Mouse (Mus musculus) CH12.LX (cell line): ENCODE data around the gene Rps3. TPM values are rescaled to one million over a fixed set of nuclear protein-coding genes. Genes with fewer than 3 reads are reported as not detected.

Experiments
- DNase-seq: peaks from one replicate; pipeline ENCODE4 v3.0.0-alpha.2; 2013; ENCODE audit errors: extremely low read depth
- H3K27ac ChIP-seq: 2 replicates; pipeline ENCODE4 v1.5.1; 2012; ENCODE audit warnings: low read depth, mild to moderate bottlenecking, control low read depth, moderate library complexity; ENCODE audit not compliant: insufficient read depth
- H3K27me3 ChIP-seq: replicated peaks from 2 replicates; pipeline ENCODE3; 2012; ENCODE audit warnings: inconsistent platforms
- H3K36me3 ChIP-seq, 2 experiments: replicated peaks in 1 of 2; 2 replicates each; pipeline versions ENCODE3 to v1.6.1; 2012; ENCODE audit warnings: inconsistent platforms in 1 of 2, low read length in 1 of 2, mild to moderate bottlenecking in 1 of 2, mixed read lengths in 1 of 2, moderate library complexity in 1 of 2; ENCODE audit not compliant: control insufficient read depth in 1 of 2, insufficient read depth in 1 of 2
- H3K4me1 ChIP-seq, 2 experiments: 2 replicates each; pipeline ENCODE4 v1.6.1; 2012; ENCODE audit warnings: inconsistent platforms in 1 of 2, moderate library complexity in 1 of 2; ENCODE audit not compliant: insufficient read depth in 2 of 2, control insufficient read depth in 1 of 2
- H3K4me2 ChIP-seq: 2 replicates; pipeline ENCODE4 v1.6.1; 2012; ENCODE audit warnings: low read depth, mild to moderate bottlenecking, control low read depth; ENCODE audit not compliant: poor library complexity, insufficient read depth, severe bottlenecking
- H3K4me3 ChIP-seq, 3 experiments: fragments of 150-350 bp in 1 of 3; sonication (generic) in 1 of 3; replicated peaks in 1 of 3; 2 replicates each; pipeline versions ENCODE3 to v1.5.1; 2011 to 2012; ENCODE audit warnings: low read depth in 2 of 3, low read length in 2 of 3, mild to moderate bottlenecking in 2 of 3, moderate library complexity in 2 of 3, control low read depth in 1 of 3, improper control_type of control experiment in 1 of 3, inconsistent platforms in 1 of 3, mixed read lengths in 1 of 3; ENCODE audit not compliant: poor library complexity in 1 of 3
- H3K79me2 ChIP-seq: replicated peaks from 2 replicates; pipeline ENCODE4 v1.6.1; 2012; ENCODE audit warnings: mild to moderate bottlenecking, moderate library complexity; ENCODE audit not compliant: control insufficient read depth, poor library complexity, insufficient read depth, severe bottlenecking; ENCODE audit errors: extremely low read depth
- H3K9ac ChIP-seq: 2 replicates; pipeline ENCODE4 v1.6.1; 2012; ENCODE audit warnings: low read depth, mild to moderate bottlenecking, control low read depth, moderate library complexity; ENCODE audit not compliant: insufficient read depth
- H3K9me3 ChIP-seq: replicated peaks from 2 replicates; pipeline ENCODE3; 2012; ENCODE audit warnings: low read length, inconsistent platforms, mixed read lengths
- CHD2 ChIP-seq: IDR thresholded peaks from 2 replicates; pipeline ENCODE4 v1.6.1; 2011; ENCODE audit warnings: low read length, improper control_type of control experiment
- E2F4 ChIP-seq: IDR thresholded peaks from 2 replicates; pipeline ENCODE4 v1.6.1; 2011; ENCODE audit warnings: low read depth, low read length, improper control_type of control experiment; ENCODE audit not compliant: insufficient replicate concordance
- JUN ChIP-seq: IDR thresholded peaks from 2 replicates; pipeline ENCODE4 v1.6.1; 2011; ENCODE audit warnings: low read depth, mild to moderate bottlenecking, low read length, improper control_type of control experiment, moderate library complexity; ENCODE audit not compliant: insufficient read depth
- JUND ChIP-seq: conservative IDR thresholded peaks from 2 replicates; pipeline ENCODE4 v1.6.1; 2011; ENCODE audit warnings: low read depth, low read length, improper control_type of control experiment
- MAFK ChIP-seq: IDR thresholded peaks from 2 replicates; pipeline ENCODE4 v1.6.1; 2011; ENCODE audit warnings: low read length, improper control_type of control experiment; ENCODE audit not compliant: insufficient replicate concordance
- MAX ChIP-seq: IDR thresholded peaks from 2 replicates; pipeline ENCODE4 v1.6.1; 2011; ENCODE audit warnings: low read length, improper control_type of control experiment
- MXI1 ChIP-seq: IDR thresholded peaks from 2 replicates; pipeline ENCODE4 v1.6.1; 2011; ENCODE audit warnings: mild to moderate bottlenecking, low read depth, low read length, improper control_type of control experiment
- PAX5 ChIP-seq: IDR thresholded peaks from 2 replicates; pipeline ENCODE4 v1.6.1; 2012; ENCODE audit warnings: low read length, inconsistent platforms, mixed read lengths
- POLR2AphosphoS2 ChIP-seq: IDR thresholded peaks from 2 replicates; pipeline ENCODE4 v1.6.1; 2011; ENCODE audit warnings: low read depth, low read length, improper control_type of control experiment
- RCOR1 ChIP-seq: conservative IDR thresholded peaks from 2 replicates; pipeline ENCODE4 v1.6.1; 2012; ENCODE audit warnings: low read depth, mild to moderate bottlenecking, inconsistent platforms, low read length, improper control_type of control experiment
- TCF12 ChIP-seq: IDR thresholded peaks from 2 replicates; pipeline ENCODE4 v1.6.1; 2014; ENCODE audit warnings: low read depth, mild to moderate bottlenecking, inconsistent platforms, low read length, improper control_type of control experiment
- USF2 ChIP-seq: conservative IDR thresholded peaks from 2 replicates; pipeline ENCODE4 v1.6.1; 2011; ENCODE audit warnings: low read depth, low read length, improper control_type of control experiment
- dilution Hi-C: fragments of 300-500 bp; cut with MboI; formaldehyde crosslinking; loops from 2 replicates; pipeline ENCODE4 v1.14.3; 2020; ENCODE audit warnings: low sequenced_read_pairs; ENCODE audit not compliant: extremely low pct_unique_long_range_greater_than_20kb, extremely low pct_ligation_motif_present
- in situ Hi-C: fragments of 300-500 bp; cut with MboI; formaldehyde crosslinking; loops from 3 replicates; pipeline ENCODE4 v1.14.3; 2019; ENCODE audit warnings: low sequenced_read_pairs, low pct_ligation_motif_present, low pct_unique_long_range_greater_than_20kb, mixed read lengths
- polyA plus RNA-seq: library from polyadenylated mRNA; unstranded; fragments of >175 nt; gene quantifications from 2 replicates; pipeline ENCODE4 v1.2.1, GENCODE M21; 2012; ENCODE audit warnings: low read depth; ENCODE audit not compliant: insufficient read length
- total RNA-seq, 2 experiments: library from RNA; depleted of rRNA; stranded (reverse); fragments of 300-350 nt in 1 of 2; fragments of >200 nt in 1 of 2; gene quantifications; 2 replicates each; pipeline ENCODE4 v1.2.3; 2012 to 2014

Gene Rps3
- total and polyA plus RNA-seq, 3 experiments, result 1,738 to 3,699 (median 2,320) TPM

- no peak overlapping the region for H3K27ac ChIP-seq
- in situ Hi-C loops (no loop called here), dilution Hi-C loops (no loop called here)
Observed at GRCm38 (mm10) chr7:99518954-99519644, 35.6 kb upstream of the Rps3 start.

GRCm38 (mm10) chr7:99516814-99517157 is 33.2 kb upstream of the Rps3 start:
- Histone ChIP-seq H3K4me1 (peaks cover 0 to 3% of the 10 kb centered on the region in 2 experiments; a peak in 1 of 4 replicates), H3K79me2 (no peaks in the 10 kb centered on the region), H3K4me3 (no peak overlapping the region), H3K27me3 (no peaks in the 10 kb centered on the region), H3K27ac (no peak overlapping the region), H3K4me2 (no peak overlapping the region), H3K36me3 (peaks cover 0 to 2% of the 10 kb centered on the region in 2 experiments), H3K9ac (no peak overlapping the region)
- DNase-seq, result no peak
- dilution Hi-C loops (no loop called here), in situ Hi-C loops (no loop called here)
- TF ChIP-seq TCF12, result no peak
- no peak for TF ChIP-seq PAX5
- TF ChIP-seq, all 38 proteins: peak for 0
- no peaks in the 10 kb centered on the region for H3K9me3 ChIP-seq

More at GRCm38 (mm10) chr7:99518954-99519644, 35.6 kb upstream of the Rps3 start:
- peaks cover 0 to 2% of the 10 kb centered on the region in 2 experiments for H3K36me3 ChIP-seq
- H3K4me2 ChIP-seq, result no peak overlapping the region
- no peaks in the 10 kb centered on the region for H3K9me3 ChIP-seq
- H3K27me3 ChIP-seq, result no peaks in the 10 kb centered on the region
- no peak overlapping the region for H3K9ac ChIP-seq
- peaks cover 0 to 3% of the 10 kb centered on the region in 2 experiments; a peak in 1 of 4 replicates for H3K4me1 ChIP-seq
- DNase-seq, result no peak
- TF ChIP-seq MAFK, result peak; percentile 16; the same call in 1 of the 2 replicates
- TF ChIP-seq JUND, result no peak
- no peak overlapping the region for H3K4me3 ChIP-seq
- no peaks in the 10 kb centered on the region for H3K79me2 ChIP-seq

- Histone ChIP-seq H3K79me2 (no peaks in the 10 kb centered on the region), H3K4me2 (no peak overlapping the region), H3K27ac (no peak overlapping the region), H3K36me3 (peaks cover 0 to 2% of the 10 kb centered on the region in 2 experiments), H3K9me3 (no peaks in the 10 kb centered on the region), H3K27me3 (no peaks in the 10 kb centered on the region), H3K9ac (no peak overlapping the region), H3K4me1 (peaks cover 0 to 1% of the 10 kb centered on the region in 2 experiments; a peak in 1 of 4 replicates), H3K4me3 (no peak overlapping the region)
- TF ChIP-seq USF2 (no peak), CHD2 (no peak), JUN (no peak), RCOR1 (no peak), MAFK (no peak), MXI1 (no peak), POLR2AphosphoS2 (no peak), TCF12 (no peak), E2F4 (no peak), JUND (no peak), MAX (no peak)
- no peak for DNase-seq
- dilution Hi-C loops, result no loop called here
- in situ Hi-C loops, result no loop called here
Observed at GRCm38 (mm10) chr7:99516092-99516813, 32.7 kb upstream of the Rps3 start.
